Mouse (Mus musculus): ENCODE data around the gene Ino80. TPM values are rescaled to one million over a fixed set of nuclear protein-coding genes. Genes with fewer than 3 reads are reported as not detected.

Ino80 gene
- polyA plus RNA-seq, 1 experiment from 2014 or later = 3.6 TPM

DNA sequence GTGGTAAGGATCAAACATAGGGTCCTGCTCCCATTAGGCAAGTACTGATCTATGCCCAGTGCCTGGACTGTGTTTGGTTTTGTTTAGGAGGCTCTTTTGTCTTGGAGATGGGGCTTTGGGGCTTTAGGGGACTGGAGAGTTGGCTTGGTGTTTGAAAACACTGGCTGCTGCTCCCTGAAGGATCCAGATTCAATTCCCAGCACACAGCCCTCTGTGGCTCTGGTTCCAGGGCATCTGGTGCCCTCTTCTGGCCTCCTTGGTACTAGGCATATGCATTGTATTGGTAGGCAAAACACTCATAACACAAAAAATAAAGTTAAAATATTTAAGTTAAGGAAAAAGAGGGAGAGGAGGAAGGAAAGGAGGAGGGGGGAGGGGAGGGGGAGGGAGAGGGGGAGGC lies 29.6 kb upstream of the Ino80 start:
- no peak overlapping the region for H3K9ac ChIP-seq (ENCODE audit: low read length)
- no peaks in the 10 kb centered on the region for H3K4me1 ChIP-seq (ENCODE audit: control insufficient read depth, insufficient read depth, low read length)
- H3K9me3 ChIP-seq (replicated peaks; ENCODE audit: control insufficient read depth, low read length) = no peaks in the 10 kb centered on the region
- H3K27ac ChIP-seq (ENCODE audit: low read length) = no peak overlapping the region
- no peaks in the 10 kb centered on the region for H3K36me3 ChIP-seq (ENCODE audit: control insufficient read depth, insufficient read depth, low read length)
- no peak for ATAC-seq (ENCODE audit: insufficient read depth, low FRiP score)
- no peaks in the 10 kb centered on the region for H3K27me3 ChIP-seq (ENCODE audit: control insufficient read depth, insufficient read depth, low read length)
- no peak overlapping the region for H3K4me3 ChIP-seq (replicated peaks; ENCODE audit: low read length)
- no peak overlapping the region for H3K4me2 ChIP-seq (ENCODE audit: low read depth, low read length)

DNA sequence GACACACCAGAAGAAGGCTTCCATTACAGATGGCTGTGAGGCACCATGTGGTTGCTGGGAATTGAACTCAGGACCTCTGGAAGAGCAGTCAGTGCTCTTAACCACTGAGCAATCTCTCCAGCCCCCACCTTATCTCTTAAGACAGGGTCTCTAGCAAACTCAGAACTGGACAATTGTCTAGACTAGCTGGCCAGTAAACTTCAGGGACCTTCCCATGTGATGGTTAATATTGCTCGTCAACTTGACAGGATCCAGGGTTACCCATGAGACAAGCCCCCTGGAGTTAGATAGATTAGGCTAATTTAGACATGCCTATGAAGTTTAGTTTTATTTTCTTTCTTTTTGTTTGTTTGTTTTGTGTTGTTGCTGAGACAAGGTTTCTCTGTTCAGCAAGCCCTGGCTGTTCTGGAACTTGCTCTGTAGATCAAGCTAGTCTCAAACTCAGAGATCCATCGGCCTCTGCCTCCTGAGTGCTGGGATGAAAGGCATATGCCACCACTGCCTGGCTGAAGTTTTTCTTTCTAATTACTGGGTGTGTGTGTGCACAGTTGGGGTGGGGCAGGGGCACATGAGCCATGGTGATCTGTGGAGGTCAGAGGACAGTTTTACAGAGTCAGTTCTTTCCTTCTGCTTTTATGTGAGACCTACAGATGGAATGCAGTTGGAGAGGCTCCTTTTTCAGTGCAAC lies 23.6 kb upstream of the Ino80 start:
- no peak overlapping the region for H3K4me2 ChIP-seq (ENCODE audit: low read depth, low read length)
- no peaks in the 10 kb centered on the region for H3K4me1 ChIP-seq (ENCODE audit: control insufficient read depth, insufficient read depth, low read length)
- ATAC-seq (ENCODE audit: insufficient read depth, low FRiP score) = peak; percentile 60; the same call in 1 of the 2 replicates
- WGBS = 69% methylated on average over 2 of the region's 2 CpGs
- H3K4me3 ChIP-seq (replicated peaks; ENCODE audit: low read length) = no peak overlapping the region
- H3K27ac ChIP-seq (ENCODE audit: low read length) = no peak overlapping the region
- no peaks in the 10 kb centered on the region for H3K36me3 ChIP-seq (ENCODE audit: control insufficient read depth, insufficient read depth, low read length)
- no peaks in the 10 kb centered on the region for H3K27me3 ChIP-seq (ENCODE audit: control insufficient read depth, insufficient read depth, low read length)
- H3K9ac ChIP-seq (ENCODE audit: low read length) = no peak overlapping the region
- no peaks in the 10 kb centered on the region for H3K9me3 ChIP-seq (replicated peaks; ENCODE audit: control insufficient read depth, low read length)

- ATAC-seq (ENCODE audit: insufficient read depth, low FRiP score) = no peak
- Histone ChIP-seq H3K36me3 (ENCODE audit: control insufficient read depth, insufficient read depth, low read length) (no peaks in the 10 kb centered on the region), H3K4me2 (ENCODE audit: low read depth, low read length) (no peak overlapping the region), H3K9ac (ENCODE audit: low read length) (no peak overlapping the region), H3K27ac (ENCODE audit: low read length) (no peak overlapping the region), H3K4me3 (replicated peaks; ENCODE audit: low read length) (no peak overlapping the region), H3K9me3 (replicated peaks; ENCODE audit: control insufficient read depth, low read length) (no peaks in the 10 kb centered on the region), H3K27me3 (ENCODE audit: control insufficient read depth, insufficient read depth, low read length) (no peaks in the 10 kb centered on the region), H3K4me1 (ENCODE audit: control insufficient read depth, insufficient read depth, low read length) (no peaks in the 10 kb centered on the region)
- WGBS = 79% methylated on average over 2 of the region's 2 CpGs
These were observed 21.4 kb upstream of the Ino80 start for GRCm38 (mm10) chr2:119498859-119499258.

DNA sequence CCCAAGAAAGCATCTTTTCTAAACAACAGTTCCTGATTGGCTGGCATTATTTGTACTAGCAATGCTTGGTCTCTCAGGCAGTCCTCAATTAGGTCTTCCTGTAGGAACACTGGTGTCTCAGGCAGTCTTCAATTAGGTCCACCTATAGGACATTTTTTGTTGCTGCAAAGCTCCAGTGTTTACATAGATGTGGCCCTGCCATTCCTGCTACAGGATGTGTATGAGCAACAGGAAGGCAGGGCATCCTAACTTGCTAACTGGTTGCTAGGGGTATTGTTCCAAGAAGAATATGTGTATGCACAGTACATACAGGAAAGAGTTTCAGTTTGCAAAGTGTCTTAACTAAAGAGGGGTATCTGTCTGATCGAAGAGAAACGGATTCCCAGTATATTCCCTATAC lies 18.6 kb upstream of the Ino80 start:
- 85% methylated on average over 2 of the region's 2 CpGs for WGBS
- no peak overlapping the region for H3K4me2 ChIP-seq (ENCODE audit: low read depth, low read length)
- H3K9ac ChIP-seq (ENCODE audit: low read length) = no peak overlapping the region
- no peaks in the 10 kb centered on the region for H3K4me1 ChIP-seq (ENCODE audit: control insufficient read depth, insufficient read depth, low read length)
- H3K4me3 ChIP-seq (replicated peaks; ENCODE audit: low read length) = no peak overlapping the region
- H3K27me3 ChIP-seq (ENCODE audit: control insufficient read depth, insufficient read depth, low read length) = no peaks in the 10 kb centered on the region
- no peak overlapping the region for H3K27ac ChIP-seq (ENCODE audit: low read length)
- ATAC-seq (ENCODE audit: insufficient read depth, low FRiP score) = no peak
- no peaks in the 10 kb centered on the region for H3K36me3 ChIP-seq (ENCODE audit: control insufficient read depth, insufficient read depth, low read length)
- H3K9me3 ChIP-seq (replicated peaks; ENCODE audit: control insufficient read depth, low read length) = no peaks in the 10 kb centered on the region

- ATAC-seq (ENCODE audit: insufficient read depth, low FRiP score) = no peak
- Histone ChIP-seq H3K9ac (ENCODE audit: low read length) (no peak overlapping the region), H3K36me3 (ENCODE audit: control insufficient read depth, insufficient read depth, low read length) (no peaks in the 10 kb centered on the region), H3K27me3 (ENCODE audit: control insufficient read depth, insufficient read depth, low read length) (no peaks in the 10 kb centered on the region), H3K9me3 (replicated peaks; ENCODE audit: control insufficient read depth, low read length) (no peaks in the 10 kb centered on the region), H3K4me1 (ENCODE audit: control insufficient read depth, insufficient read depth, low read length) (no peaks in the 10 kb centered on the region), H3K4me2 (ENCODE audit: low read depth, low read length) (no peak overlapping the region), H3K27ac (ENCODE audit: low read length) (no peak overlapping the region), H3K4me3 (replicated peaks; ENCODE audit: low read length) (no peak overlapping the region)
- 47% methylated on average over 5 of the region's 5 CpGs for WGBS
These were observed 14.5 kb upstream of the Ino80 start for GRCm38 (mm10) chr2:119491953-119492352.

DNA sequence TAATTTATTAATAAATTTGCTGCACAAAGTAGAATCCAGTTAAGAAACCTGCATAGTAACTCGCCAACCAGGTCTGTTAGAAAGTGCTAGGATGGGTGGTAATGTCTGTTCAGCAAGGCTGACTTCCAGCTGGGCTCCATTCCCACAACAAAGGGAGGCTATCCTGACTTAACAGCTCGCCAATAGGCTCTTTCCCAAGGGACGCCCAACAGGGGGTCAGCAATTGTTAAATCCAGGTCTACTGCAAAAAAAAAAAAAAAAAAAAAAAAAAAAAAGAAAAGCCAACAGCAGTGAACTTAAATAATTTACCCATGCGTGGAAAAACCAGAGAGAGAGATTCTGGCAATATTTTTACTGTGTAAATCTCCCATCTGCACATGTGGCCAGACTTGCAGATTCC lies 9.0 kb upstream of the Ino80 start:
- Histone ChIP-seq H3K4me2 (ENCODE audit: low read depth, low read length) (no peak overlapping the region), H3K9ac (ENCODE audit: low read length) (no peak overlapping the region), H3K9me3 (replicated peaks; ENCODE audit: control insufficient read depth, low read length) (no peaks in the 10 kb centered on the region), H3K27me3 (ENCODE audit: control insufficient read depth, insufficient read depth, low read length) (no peaks in the 10 kb centered on the region), H3K4me3 (replicated peaks; ENCODE audit: low read length) (no peak overlapping the region), H3K36me3 (ENCODE audit: control insufficient read depth, insufficient read depth, low read length) (no peaks in the 10 kb centered on the region), H3K4me1 (ENCODE audit: control insufficient read depth, insufficient read depth, low read length) (no peaks in the 10 kb centered on the region), H3K27ac (ENCODE audit: low read length) (no peak overlapping the region)
- 25% methylated on average over 4 of the region's 4 CpGs for WGBS
- ATAC-seq (ENCODE audit: insufficient read depth, low FRiP score) = no peak

DNA sequence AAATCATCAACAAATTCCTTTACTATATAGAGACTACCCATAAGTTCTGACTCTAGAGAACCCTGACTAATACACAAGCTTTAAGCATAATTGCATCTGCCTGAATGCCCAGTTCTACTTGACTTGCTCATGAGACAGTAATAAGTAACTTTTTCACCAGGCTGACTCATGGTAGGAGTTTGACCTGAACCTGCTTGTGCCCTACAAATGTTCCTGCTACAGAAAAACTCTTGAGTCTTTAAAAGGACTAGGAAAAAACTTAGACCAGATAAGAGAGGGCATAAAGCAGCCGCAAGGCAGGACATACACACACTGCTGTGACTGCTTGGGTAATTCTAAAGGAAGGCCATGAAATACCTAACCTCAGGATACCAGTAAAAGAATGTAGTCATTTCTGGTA lies 4.8 kb upstream of the Ino80 start:
- H3K4me1 ChIP-seq (ENCODE audit: control insufficient read depth, insufficient read depth, low read length) = peaks cover 5% of the 10 kb centered on the region; the same call in 1 of the 2 replicates
- H3K9ac ChIP-seq (ENCODE audit: low read length) = no peak overlapping the region
- no peak overlapping the region for H3K27ac ChIP-seq (ENCODE audit: low read length)
- ATAC-seq (ENCODE audit: insufficient read depth, low FRiP score) = no peak
- WGBS = 78% methylated on average over 1 of the region's 1 CpGs
- no peak overlapping the region for H3K4me3 ChIP-seq (replicated peaks; ENCODE audit: low read length)
- no peaks in the 10 kb centered on the region for H3K9me3 ChIP-seq (replicated peaks; ENCODE audit: control insufficient read depth, low read length)
- H3K36me3 ChIP-seq (ENCODE audit: control insufficient read depth, insufficient read depth, low read length) = no peaks in the 10 kb centered on the region
- H3K27me3 ChIP-seq (ENCODE audit: control insufficient read depth, insufficient read depth, low read length) = no peaks in the 10 kb centered on the region
- H3K4me2 ChIP-seq (ENCODE audit: low read depth, low read length) = no peak overlapping the region

GRCm38 (mm10) chr2:119478397-119478749 lies 886 bp upstream of the Ino80 start:
- Histone ChIP-seq H3K9ac (ENCODE audit: low read length) (peak overlapping the region; percentile 84), H3K36me3 (ENCODE audit: control insufficient read depth, insufficient read depth, low read length) (no peaks in the 10 kb centered on the region), H3K27ac (ENCODE audit: low read length) (peak overlapping the region; percentile 97), H3K4me3 (replicated peaks; ENCODE audit: low read length) (peak overlapping the region; percentile 99), H3K9me3 (replicated peaks; ENCODE audit: control insufficient read depth, low read length) (no peaks in the 10 kb centered on the region), H3K4me1 (ENCODE audit: control insufficient read depth, insufficient read depth, low read length) (peaks cover 16% of the 10 kb centered on the region), H3K27me3 (ENCODE audit: control insufficient read depth, insufficient read depth, low read length) (no peaks in the 10 kb centered on the region), H3K4me2 (ENCODE audit: low read depth, low read length) (peak overlapping the region; percentile 62)
- ATAC-seq (ENCODE audit: insufficient read depth, low FRiP score) = no peak
- WGBS = 8% methylated on average over 9 of the region's 9 CpGs

GRCm38 (mm10) chr2:119476621-119477391 lies 681 bp downstream of the Ino80 start:
- Histone ChIP-seq H3K4me3 (replicated peaks; ENCODE audit: low read length) (peak overlapping the region; percentile 99), H3K27ac (ENCODE audit: low read length) (peak overlapping the region; percentile 97), H3K9me3 (replicated peaks; ENCODE audit: control insufficient read depth, low read length) (no peaks in the 10 kb centered on the region), H3K27me3 (ENCODE audit: control insufficient read depth, insufficient read depth, low read length) (no peaks in the 10 kb centered on the region), H3K36me3 (ENCODE audit: control insufficient read depth, insufficient read depth, low read length) (no peaks in the 10 kb centered on the region), H3K4me2 (ENCODE audit: low read depth, low read length) (peak overlapping the region; percentile 70), H3K9ac (ENCODE audit: low read length) (peak overlapping the region; percentile 100), H3K4me1 (ENCODE audit: control insufficient read depth, insufficient read depth, low read length) (peaks cover 16% of the 10 kb centered on the region)
- WGBS = under 1% methylated on average over 43 of the region's 44 CpGs
- ATAC-seq (ENCODE audit: insufficient read depth, low FRiP score) = peak; percentile 59

All from stomach, embryonic 16.5 days (tissue).